Mouse (Mus musculus) midbrain, embryonic 11.5 days (tissue): ENCODE measurements around the gene Ccr1. TPM values are rescaled to one million over a fixed set of nuclear protein-coding genes. Genes with fewer than 3 reads are reported as not detected.
"Not testable (repeated sequence)": the region's sequence is repeated elsewhere in the genome, so short reads cannot be mapped to it uniquely, and the experiment has no call there.

Experiments
- ATAC-seq: fragments of 200-750 bp; cut with Nextera tagmentation; 2 replicates; pipeline ENCODE4 v1.8.0; 2017; ENCODE audit warnings: moderate TSS enrichment, moderate library complexity; ENCODE audit not compliant: low FRiP score
- DNase-seq: peaks from one replicate; pipeline ENCODE4 v3.0.0; 2015; ENCODE audit warnings: low spot score; ENCODE audit errors: missing footprints
- H3K27ac ChIP-seq: fragments of 300-500 bp; sonication (generic); 2 replicates; pipeline ENCODE4 v1.5.1; 2014; ENCODE audit warnings: low read depth, low read length
- H3K27me3 ChIP-seq: fragments of 300-500 bp; sonication (generic); 2 replicates; pipeline ENCODE4 v1.6.1; 2014; ENCODE audit warnings: mild to moderate bottlenecking, low read length, moderate library complexity, mixed read lengths; ENCODE audit not compliant: control insufficient read depth, insufficient read depth
- H3K36me3 ChIP-seq: fragments of 300-500 bp; sonication (generic); 2 replicates; pipeline ENCODE4 v1.6.1; 2014; ENCODE audit warnings: mild to moderate bottlenecking, low read length, moderate library complexity, mixed read lengths; ENCODE audit not compliant: control insufficient read depth, insufficient read depth
- H3K4me1 ChIP-seq: fragments of 300-500 bp; sonication (generic); 2 replicates; pipeline ENCODE4 v1.6.1; 2014; ENCODE audit warnings: low read length; ENCODE audit not compliant: control insufficient read depth, insufficient read depth
- H3K4me2 ChIP-seq: fragments of 300-500 bp; sonication (generic); 2 replicates; pipeline ENCODE4 v1.6.1; 2014; ENCODE audit warnings: mild to moderate bottlenecking, moderate library complexity
- H3K4me3 ChIP-seq: fragments of 300-500 bp; sonication (generic); 2 replicates; pipeline ENCODE4 v1.5.1; 2014; ENCODE audit warnings: low read depth, low read length
- H3K9ac ChIP-seq: fragments of 300-500 bp; sonication (generic); 2 replicates; pipeline ENCODE4 v1.6.1; 2014; ENCODE audit warnings: low read length
- H3K9me3 ChIP-seq: fragments of 300-500 bp; sonication (generic); 2 replicates; pipeline ENCODE4 v1.6.1; 2016; ENCODE audit warnings: low read length; ENCODE audit not compliant: control insufficient read depth
- WGBS: fragments of 180-500 bp; shearing (Covaris S2); extraction: QIAGEN DNeasy Blood & Tissue Kit; methylation state at CpG from one replicate; pipeline ENCODE4 v1.1.7; 2014; 5-methylcytosine and 5-hydroxymethylcytosine counted together
- polyA plus RNA-seq: library from polyadenylated mRNA; unstranded; fragments of >200 nt; fragmentation: Nextera tagmentation; extraction: Ambion mirVana; gene quantifications from 2 replicates; pipeline ENCODE4 v1.2.1, GENCODE M21; 2014

Ccr1 gene
- polyA plus RNA-seq, 1 experiment from 2014 or later: 1.4 TPM

GRCm38 (mm10) chr9:123925101-123925946 is 43.2 kb downstream of the Ccr1 start:
- peak overlapping the region; percentile 66 for H3K4me2 ChIP-seq
- peaks cover 2% of the 10 kb centered on the region for H3K4me1 ChIP-seq
- H3K4me3 ChIP-seq: peak overlapping the region; percentile 57
- H3K27me3 ChIP-seq: no peaks in the 10 kb centered on the region
- peak overlapping the region; percentile 77 for H3K9ac ChIP-seq
- H3K9me3 ChIP-seq: no peaks in the 10 kb centered on the region
- no peaks in the 10 kb centered on the region for H3K36me3 ChIP-seq
- ATAC-seq (peak; percentile 86), DNase-seq (peak; percentile 98)
- peak overlapping the region; percentile 89 for H3K27ac ChIP-seq
- 5% methylated on average over 41 of the region's 44 CpGs for WGBS

DNA sequence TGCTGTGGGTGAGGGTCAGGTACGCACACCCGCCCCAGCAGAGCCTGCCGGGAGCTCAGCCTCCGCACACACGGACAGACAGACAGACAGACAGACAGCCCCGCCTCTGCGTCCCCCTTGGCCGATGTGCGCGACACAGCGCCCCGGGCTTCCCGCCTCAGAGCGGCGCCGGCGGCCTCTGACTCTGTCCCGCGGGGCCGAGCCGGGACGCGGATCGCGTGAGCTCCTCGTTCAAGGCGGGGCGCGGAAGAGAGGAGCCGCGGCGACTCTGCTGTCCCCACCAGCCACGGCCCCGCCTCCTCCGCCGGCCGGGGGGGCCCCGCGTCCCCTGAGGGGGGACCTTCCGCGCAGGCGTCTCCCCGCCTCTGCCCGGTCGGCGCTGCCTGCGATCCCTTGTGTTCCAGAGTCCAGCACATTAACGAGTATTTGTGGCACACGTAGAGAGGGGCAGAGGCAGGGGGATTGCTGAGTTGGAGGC is 43.9 kb downstream of the Ccr1 start:
- peak overlapping the region; percentile 57 for H3K4me3 ChIP-seq
- H3K9me3 ChIP-seq: no peaks in the 10 kb centered on the region
- H3K4me2 ChIP-seq: peak overlapping the region; percentile 66
- ATAC-seq: peak; percentile 85
- H3K36me3 ChIP-seq: no peaks in the 10 kb centered on the region
- DNase-seq: peak; percentile 99
- WGBS: under 1% methylated on average over 34 of the region's 49 CpGs
- H3K27me3 ChIP-seq: no peaks in the 10 kb centered on the region
- peak overlapping the region; percentile 89 for H3K27ac ChIP-seq
- H3K9ac ChIP-seq: peak overlapping the region; percentile 77
- H3K4me1 ChIP-seq: peaks cover 2% of the 10 kb centered on the region

DNA sequence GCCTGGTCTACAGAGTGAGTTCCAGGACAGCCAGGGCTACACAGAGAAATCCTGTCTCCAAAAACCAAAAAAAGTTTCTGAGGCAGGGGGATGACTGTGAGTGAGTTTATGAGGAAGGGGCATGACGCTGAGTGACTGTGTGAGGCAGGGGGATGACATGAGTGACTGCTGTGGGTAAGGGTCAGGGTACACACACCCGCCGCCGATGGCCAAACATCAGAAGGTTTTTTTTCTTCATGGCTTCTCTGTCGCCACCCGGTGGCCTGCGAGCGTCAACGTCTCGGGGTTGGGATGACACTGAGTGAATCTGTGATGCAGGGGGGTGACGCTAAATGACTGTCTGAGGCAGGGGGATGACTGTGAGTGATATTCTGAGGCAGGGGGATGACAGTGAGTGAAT is 44.5 kb downstream of the Ccr1 start:
- not testable (repeated sequence) for H3K27me3 ChIP-seq, H3K9me3 ChIP-seq, H3K27ac ChIP-seq, H3K9ac ChIP-seq, H3K4me1 ChIP-seq, H3K36me3 ChIP-seq
- DNase-seq: peak; percentile 95
- peak overlapping the region; percentile 57 for H3K4me3 ChIP-seq
- H3K4me2 ChIP-seq: peak overlapping the region; percentile 66
- under 1% methylated on average over 11 of the region's 11 CpGs for WGBS
- peak; percentile 72 for ATAC-seq

DNA sequence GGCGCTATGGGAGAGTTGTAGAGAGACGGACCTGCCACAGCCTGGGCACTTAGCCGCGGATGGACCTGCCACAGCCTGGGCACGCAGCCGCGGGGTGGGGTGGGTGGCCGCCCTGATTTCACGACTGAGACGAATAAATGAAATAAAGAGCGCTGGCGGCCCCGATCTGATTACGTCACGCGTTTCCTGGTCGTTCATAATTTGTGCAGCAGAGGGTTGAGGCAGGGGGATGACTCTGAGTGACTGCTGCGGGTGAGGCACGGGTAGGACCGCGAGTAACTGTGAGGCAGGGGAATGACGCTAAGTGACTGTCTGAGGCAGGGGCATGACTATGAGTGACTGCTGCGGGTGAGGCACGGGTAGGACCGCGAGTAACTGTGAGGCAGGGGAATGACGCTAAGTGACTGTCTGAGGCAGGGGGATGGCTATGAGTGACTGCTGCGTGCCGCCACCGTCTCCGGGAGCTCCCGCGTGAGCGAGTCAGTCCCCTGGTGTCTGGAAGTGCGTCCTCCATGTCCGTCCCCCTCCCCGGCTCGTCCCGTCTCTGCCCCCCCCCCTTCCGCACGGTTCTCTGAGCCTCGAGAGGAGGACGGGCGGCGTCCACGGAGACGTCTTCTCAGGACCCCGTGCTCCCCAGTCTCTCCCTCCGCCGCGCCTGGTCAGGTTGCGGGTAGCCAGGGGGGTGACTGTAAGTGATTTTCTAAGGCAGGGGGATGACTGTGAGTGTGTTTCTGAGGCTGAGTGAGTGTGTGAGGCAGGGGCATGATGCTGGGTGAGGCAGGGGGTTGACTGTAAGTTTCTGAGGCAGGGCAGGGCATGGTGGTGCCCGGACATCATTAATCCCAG is 45.1 kb downstream of the Ccr1 start:
- no peak overlapping the region for H3K27ac ChIP-seq
- H3K9me3 ChIP-seq: no peaks in the 10 kb centered on the region
- H3K4me3 ChIP-seq: peak overlapping the region; percentile 33
- H3K9ac ChIP-seq: peak overlapping the region; percentile 52
- peaks cover 2% of the 10 kb centered on the region for H3K4me1 ChIP-seq
- no peaks in the 10 kb centered on the region for H3K36me3 ChIP-seq
- H3K4me2 ChIP-seq: peak overlapping the region; percentile 66
- ATAC-seq (peak; percentile 10), DNase-seq (peak; percentile 92)
- WGBS: under 1% methylated on average over 47 of the region's 53 CpGs
- H3K27me3 ChIP-seq: no peaks in the 10 kb centered on the region

Other genes starting within 250 kb of the Ccr1 start
- gene Cxcr6, start 162.2 kb downstream of the Ccr1 start, polyA plus RNA-seq: 0.16 and 0.19 TPM in 2 replicates
- 6.7 and 7.8 TPM in 2 replicates for gene Fyco1, start 116.8 kb downstream of the Ccr1 start, polyA plus RNA-seq
- not detected in 2 replicates for gene Xcr1, start 106.7 kb downstream of the Ccr1 start, polyA plus RNA-seq
- gene Ccr1l1, start 9.7 kb upstream of the Ccr1 start, polyA plus RNA-seq: not detected in 2 replicates
- gene Ccr3, start 53.3 kb upstream of the Ccr1 start, polyA plus RNA-seq: not detected in 2 replicates
- gene Ccr2, start 133.3 kb upstream of the Ccr1 start, polyA plus RNA-seq: 0.33 and 0.37 TPM in 2 replicates
- 0.15 and 0.25 TPM in 2 replicates for gene Ccr5, start 152.9 kb upstream of the Ccr1 start, polyA plus RNA-seq